In the genomic region with DNA sequence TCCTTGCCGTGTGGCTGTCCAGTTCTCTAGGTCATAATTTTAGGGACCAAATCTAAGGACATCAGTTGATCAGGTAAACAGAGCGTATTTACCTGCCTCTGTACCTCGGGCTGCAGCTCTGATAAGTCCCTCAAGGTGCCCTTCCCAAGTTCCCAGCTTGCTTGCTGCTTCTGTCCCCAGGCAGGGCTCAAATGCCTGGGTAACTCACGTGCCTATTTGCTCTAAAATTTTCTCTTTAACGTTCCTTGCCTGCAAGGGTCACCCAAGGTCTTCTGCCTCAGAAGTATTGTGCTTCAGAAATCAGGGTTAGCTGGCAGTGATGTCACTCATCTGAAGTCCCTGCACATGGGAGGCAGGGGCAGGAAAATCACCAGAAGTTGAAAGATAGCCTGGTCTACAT, we compare ENCODE assay signal across 24 mouse cellular contexts. TPM values are rescaled to one million over a fixed set of nuclear protein-coding genes. Genes with fewer than 3 reads are reported as not detected.
DNase-seq lines count a peak whose midpoint lies in the region; ATAC-seq and TF ChIP-seq lines count a peak whose summit lies in the region.
"Had no signal": no experiment of that assay in that cellular context is flagged by ENCODE, and none has a peak within 500 bp of the region (broad histone marks: within the 10 kb centered on the region; RNA-seq: fewer than 3 reads in every experiment).

No protein-coding gene starts in this region.

- no peaks in the 10 kb centered on the region for H3K9me3 ChIP-seq in heart, embryonic 14.5 days (ENCODE audit: control insufficient read depth, low read length)
- no peaks in the 10 kb centered on the region for H3K9me3 ChIP-seq in kidney, embryonic 14.5 days (ENCODE audit: control insufficient read depth, low read length)
- no peaks in the 10 kb centered on the region for H3K9me3 ChIP-seq in midbrain, embryonic 11.5 days (ENCODE audit: control insufficient read depth, low read length)
- no peaks in the 10 kb centered on the region for H3K9me3 ChIP-seq in midbrain, embryonic 10.5 days (replicated peaks)
- H3K9me3 ChIP-seq: embryonic facial prominence, embryonic 10.5 days; forebrain, embryonic 13.5 days; heart, embryonic 15.5 days; hindbrain, embryonic 15.5 days had no signal

- ATAC-seq in heart, embryonic 14.5 days (ENCODE audit: insufficient number of reproducible peaks, insufficient read depth, low FRiP score, low read depth), result no peak
- ATAC-seq in kidney, embryonic 14.5 days (ENCODE audit: low FRiP score, low TSS enrichment), result no peak
- ATAC-seq in midbrain, embryonic 11.5 days (ENCODE audit: low FRiP score), result no peak
- ATAC-seq: CD4-positive, CD25-positive, alpha-beta regulatory T cell, adult 4 months; forebrain, embryonic 13.5 days; forebrain, postnatal 0 days; intestine, embryonic 16.5 days had no signal

- peak; percentile 83 for DNase-seq in heart, adult 11 months
- no peak for DNase-seq in heart, postnatal 10 days
- DNase-seq in heart, adult 18-20 months, result no peak
- DNase-seq in kidney, adult 2 months, result peak; percentile 65
- peak; percentile 26 for DNase-seq in midbrain, embryonic 11.5 days (ENCODE audit: low spot score, missing footprints)
- DNase-seq in midbrain, embryonic 10.5 days (ENCODE audit: low spot score), result no peak
- DNase-seq: adrenal gland, adult 8-10 months; adrenal gland, postnatal 36 days; B cell, adult 2 months; cerebellum, adult 2 months; cerebellum, postnatal 10 days; forebrain, postnatal 0 days; gastrocnemius, postnatal 14 days had no signal

- H3K4me2 ChIP-seq in heart, embryonic 14.5 days (ENCODE audit: low read length), result no peak overlapping the region
- H3K4me2 ChIP-seq in kidney, embryonic 14.5 days (replicated peaks; ENCODE audit: low read depth, low read length), result no peak overlapping the region
- no peak overlapping the region for H3K4me2 ChIP-seq in midbrain, embryonic 11.5 days
- H3K4me2 ChIP-seq: forebrain, embryonic 13.5 days; heart, embryonic 15.5 days; hindbrain, embryonic 15.5 days had no signal

- intact Hi-C loops in heart, postnatal 10 days (cut with DNase I), result no loop called here

- H3K4me1 ChIP-seq in heart, embryonic 14.5 days (ENCODE audit: control insufficient read depth in 2 of 2, insufficient read depth in 2 of 2, low read length in 2 of 2), result peaks cover 6 to 7% of the 10 kb centered on the region in 2 experiments; a peak in 3 of 4 replicates
- H3K4me1 ChIP-seq in kidney, adult 2 months (ENCODE audit: control insufficient read depth, insufficient read depth, low read length), result no peaks in the 10 kb centered on the region
- no peaks in the 10 kb centered on the region for H3K4me1 ChIP-seq in kidney, embryonic 14.5 days (ENCODE audit: control insufficient read depth, insufficient read depth, low read length)
- no peaks in the 10 kb centered on the region for H3K4me1 ChIP-seq in midbrain, embryonic 11.5 days (ENCODE audit: control insufficient read depth, insufficient read depth, low read length)
- H3K4me1 ChIP-seq in midbrain, embryonic 10.5 days, result no peaks in the 10 kb centered on the region
- H3K4me1 ChIP-seq: embryonic facial prominence, embryonic 10.5 days; forebrain, embryonic 13.5 days; hindbrain, embryonic 15.5 days had no signal

- H3K27me3 ChIP-seq in heart, embryonic 14.5 days (ENCODE audit: control insufficient read depth, insufficient read depth, low read length), result no peaks in the 10 kb centered on the region
- H3K27me3 ChIP-seq in kidney, adult 2 months (replicated peaks; ENCODE audit: control insufficient read depth, insufficient read depth, low read length), result no peaks in the 10 kb centered on the region
- no peaks in the 10 kb centered on the region for H3K27me3 ChIP-seq in kidney, embryonic 14.5 days (ENCODE audit: control insufficient read depth, insufficient read depth, low read length)
- no peaks in the 10 kb centered on the region for H3K27me3 ChIP-seq in midbrain, embryonic 11.5 days (ENCODE audit: control insufficient read depth, insufficient read depth, low read length)
- no peaks in the 10 kb centered on the region for H3K27me3 ChIP-seq in midbrain, embryonic 10.5 days (ENCODE audit: low read depth, poor library complexity, severe bottlenecking)
- H3K27me3 ChIP-seq: forebrain, embryonic 13.5 days; hindbrain, embryonic 15.5 days had no signal

- peak overlapping the region; percentile 10; the same call in 1 of the 2 replicates for H3K9ac ChIP-seq in heart, embryonic 14.5 days (ENCODE audit: low read length)
- H3K9ac ChIP-seq in kidney, embryonic 14.5 days (ENCODE audit: low read depth, low read length), result no peak overlapping the region
- H3K9ac ChIP-seq in midbrain, embryonic 11.5 days (ENCODE audit: low read length), result no peak overlapping the region
- H3K9ac ChIP-seq: forebrain, embryonic 13.5 days; forebrain, postnatal 0 days; heart, embryonic 15.5 days; hindbrain, embryonic 15.5 days had no signal

- 35% methylated on average over 5 of the region's 5 CpGs for WGBS in heart, embryonic 14.5 days
- WGBS in kidney, adult 2 months, result 53% methylated on average over 5 of the region's 5 CpGs
- 61% methylated on average over 5 of the region's 5 CpGs for WGBS in kidney, embryonic 14.5 days
- WGBS in midbrain, embryonic 11.5 days, result 66% methylated on average over 5 of the region's 5 CpGs
- WGBS in midbrain, embryonic 10.5 days, result 82% methylated on average over 5 of the region's 5 CpGs

- TF ChIP-seq CTCF in kidney, adult 2 months (conservative IDR thresholded peaks at IDR 0.05; ENCODE audit: insufficient read depth, insufficient read length, low read depth, low read length), result no peak

- no peak overlapping the region for H3K27ac ChIP-seq in heart, embryonic 14.5 days (replicated peaks in 1 of 2; ENCODE audit: control insufficient read depth in 1 of 2, insufficient read depth in 1 of 2, low read depth in 2 of 2, low read length in 2 of 2)
- H3K27ac ChIP-seq in kidney, adult 2 months (ENCODE audit: insufficient read depth, low read depth, low read length), result no peak overlapping the region
- no peak overlapping the region for H3K27ac ChIP-seq in kidney, embryonic 14.5 days (ENCODE audit: low read depth, low read length)
- H3K27ac ChIP-seq in midbrain, embryonic 11.5 days (ENCODE audit: low read depth, low read length), result no peak overlapping the region
- H3K27ac ChIP-seq in midbrain, embryonic 10.5 days (replicated peaks), result no peak overlapping the region
- H3K27ac ChIP-seq: embryonic facial prominence, embryonic 10.5 days; forebrain, embryonic 13.5 days; heart, embryonic 15.5 days; hindbrain, embryonic 15.5 days had no signal

- H3K36me3 ChIP-seq in heart, embryonic 14.5 days (ENCODE audit: control insufficient read depth, insufficient read depth, low read length), result no peaks in the 10 kb centered on the region
- H3K36me3 ChIP-seq in kidney, adult 2 months (ENCODE audit: control insufficient read depth, insufficient read depth, low read length), result no peaks in the 10 kb centered on the region
- H3K36me3 ChIP-seq in kidney, embryonic 14.5 days (ENCODE audit: control insufficient read depth, insufficient read depth, low read length), result no peaks in the 10 kb centered on the region
- H3K36me3 ChIP-seq in midbrain, embryonic 11.5 days (ENCODE audit: control insufficient read depth, insufficient read depth, low read length), result no peaks in the 10 kb centered on the region
- no peaks in the 10 kb centered on the region for H3K36me3 ChIP-seq in midbrain, embryonic 10.5 days
- H3K36me3 ChIP-seq: embryonic facial prominence, embryonic 10.5 days; G1E; heart, embryonic 15.5 days; hindbrain, embryonic 15.5 days had no signal

- H3K4me3 ChIP-seq in heart, embryonic 14.5 days (ENCODE audit: control insufficient read depth in 1 of 2, insufficient read depth in 1 of 2, low read depth in 1 of 2, low read length in 2 of 2), result no peak overlapping the region
- H3K4me3 ChIP-seq in kidney, adult 2 months (ENCODE audit: insufficient read depth, low read depth, low read length), result no peak overlapping the region
- no peak overlapping the region for H3K4me3 ChIP-seq in kidney, embryonic 14.5 days (ENCODE audit: low read length)
- no peak overlapping the region for H3K4me3 ChIP-seq in midbrain, embryonic 11.5 days (ENCODE audit: low read depth, low read length)
- no peak overlapping the region for H3K4me3 ChIP-seq in midbrain, embryonic 10.5 days
- H3K4me3 ChIP-seq: embryonic facial prominence, embryonic 10.5 days; forebrain, embryonic 13.5 days; heart, embryonic 15.5 days; hindbrain, embryonic 15.5 days had no signal

- TF ChIP-seq POLR2A in kidney, adult 2 months (IDR thresholded peaks at IDR 0.05; ENCODE audit: low read depth, low read length), result no peak

RNA-seq across cellular contexts. Expression of gene Dmrt1, which starts 58.0 kb away (rescaled TPM):
- not detected for total RNA-seq in heart, postnatal 10 days (2021)
- not detected in 2 replicates for polyA plus RNA-seq in heart, embryonic 14.5 days (2014; fragmentation: Nextera tagmentation; extraction: Ambion mirVana)
- total RNA-seq in heart, adult 18-20 months (2021), result not detected
- polyA plus RNA-seq in kidney, adult 2 months (2012; rRNA removed), result not detected in 2 replicates
- polyA plus RNA-seq in kidney, embryonic 14.5 days (2014; fragmentation: Nextera tagmentation; extraction: Ambion mirVana), result not detected in 2 replicates
- polyA plus RNA-seq in midbrain, embryonic 11.5 days (2014; fragmentation: Nextera tagmentation; extraction: Ambion mirVana), result not detected in 2 replicates
- 0.07 TPM in 1 of 2 replicates, not detected in the other for polyA plus RNA-seq in midbrain, embryonic 10.5 days (2016; fragmentation: Nextera tagmentation; extraction: Ambion mirVana)
- total RNA-seq: adrenal gland, adult 8-10 months; adrenal gland, postnatal 36 days; forebrain, postnatal 0 days; G1E; gastrocnemius, adult 18-20 months; gastrocnemius, postnatal 14 days had no signal
- polyA plus RNA-seq: CD4-positive, CD25-positive, alpha-beta regulatory T cell, adult 4 months; cerebellum, adult 2 months; forebrain, postnatal 0 days; G1E; gonadal fat pad, adult 2 months; heart, embryonic 15.5 days; hindbrain, embryonic 15.5 days; intestine, embryonic 16.5 days had no signal

Comparison
In these comparisons a context has a peak if more than half of its experiments do, and no peak if none do; other contexts are left out.
1. DNase-seq: peak in heart, adult 11 months (single experiment), kidney, adult 2 months (single experiment) and midbrain, embryonic 11.5 days (single experiment); none in heart, postnatal 10 days (0 of 2), heart, adult 18-20 months (0 of 2) and midbrain, embryonic 10.5 days (single experiment).